Mouse (Mus musculus) liver, embryonic 12.5 days (tissue): Measurements from ENCODE around the gene Ptpn6. TPM values are rescaled to one million over a fixed set of nuclear protein-coding genes. Genes with fewer than 3 reads are reported as not detected.

ENCODE experiments used
- ATAC-seq: fragments of 200-750 bp; cut with Nextera tagmentation; 2 replicates; pipeline ENCODE4 v1.8.0; 2017; ENCODE audit warnings: moderate number of reproducible peaks, mild to moderate bottlenecking, moderate library complexity
- H3K27ac ChIP-seq: fragments of 300-500 bp; sonication (generic); 2 replicates; pipeline ENCODE4 v1.5.1; 2016; ENCODE audit warnings: mild to moderate bottlenecking
- H3K27me3 ChIP-seq: fragments of 300-500 bp; sonication (generic); replicated peaks from 2 replicates; pipeline ENCODE4 v1.6.1; 2016; ENCODE audit warnings: mild to moderate bottlenecking, moderate library complexity
- H3K36me3 ChIP-seq: fragments of 300-500 bp; sonication (generic); 2 replicates; pipeline ENCODE4 v1.6.1; 2016; ENCODE audit warnings: mild to moderate bottlenecking, moderate library complexity
- H3K4me1 ChIP-seq: fragments of 300-500 bp; sonication (generic); 2 replicates; pipeline ENCODE4 v1.6.1; 2016
- H3K4me2 ChIP-seq: fragments of 300-500 bp; sonication (generic); 2 replicates; pipeline ENCODE4 v1.6.1; 2016; ENCODE audit warnings: mild to moderate bottlenecking, moderate library complexity
- H3K4me3 ChIP-seq: fragments of 300-500 bp; sonication (generic); 2 replicates; pipeline ENCODE4 v1.5.1; 2016; ENCODE audit warnings: mild to moderate bottlenecking, moderate library complexity
- H3K9ac ChIP-seq: fragments of 300-500 bp; sonication (generic); 2 replicates; pipeline ENCODE4 v1.6.1; 2016; ENCODE audit warnings: mild to moderate bottlenecking, moderate library complexity
- H3K9me3 ChIP-seq: fragments of 300-500 bp; sonication (generic); replicated peaks from 2 replicates; pipeline ENCODE4 v1.6.1; 2016; ENCODE audit warnings: mild to moderate bottlenecking, moderate library complexity
- WGBS: fragments of 180-500 bp; shearing (Covaris S2); methylation state at CpG from one replicate; pipeline ENCODE4 v1.1.7; 2016; ENCODE audit not compliant: insufficient replicate concordance; 5-methylcytosine and 5-hydroxymethylcytosine counted together
- polyA plus RNA-seq: library from polyadenylated mRNA; unstranded; fragments of >200 nt; fragmentation: Nextera tagmentation; extraction: Ambion mirVana; gene quantifications from 2 replicates; pipeline ENCODE4 v1.2.1, GENCODE M21; 2016

Gene Ptpn6
- polyA plus RNA-seq, 1 experiment from 2014 or later, result 30.8 TPM

- Histone ChIP-seq H3K4me2 (peak overlapping the region; percentile 94), H3K4me1 (peaks cover 51% of the 10 kb centered on the region), H3K36me3 (peaks cover 3% of the 10 kb centered on the region; the same call in 1 of the 2 replicates), H3K9me3 (no peaks in the 10 kb centered on the region), H3K9ac (peak overlapping the region; percentile 83), H3K27ac (peak overlapping the region; percentile 98), H3K27me3 (no peaks in the 10 kb centered on the region), H3K4me3 (peak overlapping the region; percentile 65)
- 0% methylated on average over 29 of the region's 29 CpGs for WGBS
- peak; percentile 10; the same call in 1 of the 2 replicates for ATAC-seq
Observed at GRCm38 (mm10) chr6:124740211-124740887, 1.8 kb upstream of the Ptpn6 start.

GRCm38 (mm10) chr6:124739231-124739796, 800 bp upstream of the Ptpn6 start:
- Histone ChIP-seq H3K9ac (peak overlapping the region; percentile 83; the same call in 1 of the 2 replicates), H3K27me3 (no peaks in the 10 kb centered on the region), H3K36me3 (peaks cover 3% of the 10 kb centered on the region; the same call in 1 of the 2 replicates), H3K27ac (peak overlapping the region; percentile 98), H3K9me3 (no peaks in the 10 kb centered on the region), H3K4me1 (peaks cover 45% of the 10 kb centered on the region), H3K4me2 (peak overlapping the region; percentile 94), H3K4me3 (peak overlapping the region; percentile 65; the same call in 1 of the 2 replicates)
- WGBS, result 68% methylated on average over 10 of the region's 10 CpGs
- ATAC-seq, result no peak

GRCm38 (mm10) chr6:124737040-124737439, 1.5 kb downstream of the Ptpn6 start:
- Histone ChIP-seq H3K4me1 (peaks cover 65% of the 10 kb centered on the region), H3K27me3 (no peaks in the 10 kb centered on the region), H3K36me3 (no peaks in the 10 kb centered on the region), H3K27ac (no peak overlapping the region), H3K4me2 (no peak overlapping the region), H3K4me3 (no peak overlapping the region), H3K9me3 (no peaks in the 10 kb centered on the region), H3K9ac (no peak overlapping the region)
- WGBS, result 85% methylated on average over 11 of the region's 11 CpGs
- ATAC-seq, result no peak

- Histone ChIP-seq H3K27me3 (no peaks in the 10 kb centered on the region), H3K9ac (no peak overlapping the region), H3K4me3 (no peak overlapping the region), H3K36me3 (no peaks in the 10 kb centered on the region), H3K4me1 (peaks cover 58% of the 10 kb centered on the region), H3K4me2 (no peak overlapping the region), H3K27ac (no peak overlapping the region), H3K9me3 (no peaks in the 10 kb centered on the region)
- 60% methylated on average over 3 of the region's 3 CpGs for WGBS
- no peak for ATAC-seq
Observed at GRCm38 (mm10) chr6:124734417-124734816, 4.1 kb downstream of the Ptpn6 start.

- Histone ChIP-seq H3K9me3 (no peaks in the 10 kb centered on the region), H3K4me2 (peak overlapping the region; percentile 62), H3K36me3 (peaks cover 8% of the 10 kb centered on the region; the same call in 1 of the 2 replicates), H3K27ac (peak overlapping the region; percentile 63), H3K9ac (peak overlapping the region; percentile 51), H3K27me3 (no peaks in the 10 kb centered on the region), H3K4me3 (peak overlapping the region; percentile 52), H3K4me1 (peaks cover 41% of the 10 kb centered on the region)
- WGBS, result 25% methylated on average over 19 of the region's 19 CpGs
- peak; percentile 75 for ATAC-seq
Observed at GRCm38 (mm10) chr6:124732476-124733370, 5.8 kb downstream of the Ptpn6 start.

GRCm38 (mm10) chr6:124731038-124731437, 7.5 kb downstream of the Ptpn6 start:
- H3K36me3 ChIP-seq, result peaks cover 16% of the 10 kb centered on the region
- no peaks in the 10 kb centered on the region for H3K9me3 ChIP-seq
- no peak overlapping the region for H3K9ac ChIP-seq
- no peak overlapping the region for H3K27ac ChIP-seq
- no peak for ATAC-seq
- H3K4me1 ChIP-seq, result peaks cover 40% of the 10 kb centered on the region
- WGBS, result 79% methylated on average over 7 of the region's 7 CpGs
- H3K27me3 ChIP-seq, result no peaks in the 10 kb centered on the region
- no peak overlapping the region for H3K4me3 ChIP-seq
- peak overlapping the region; percentile 62 for H3K4me2 ChIP-seq

- H3K4me3 ChIP-seq, result no peak overlapping the region
- peaks cover 21% of the 10 kb centered on the region for H3K36me3 ChIP-seq
- no peaks in the 10 kb centered on the region for H3K27me3 ChIP-seq
- H3K4me2 ChIP-seq, result peak overlapping the region; percentile 26; the same call in 1 of the 2 replicates
- no peak for ATAC-seq
- H3K9ac ChIP-seq, result no peak overlapping the region
- 49% methylated on average over 8 of the region's 8 CpGs for WGBS
- H3K4me1 ChIP-seq, result peaks cover 45% of the 10 kb centered on the region
- H3K9me3 ChIP-seq, result no peaks in the 10 kb centered on the region
- peak overlapping the region; percentile 66 for H3K27ac ChIP-seq
Observed at GRCm38 (mm10) chr6:124729850-124730705, 8.4 kb downstream of the Ptpn6 start.

- no peak overlapping the region for H3K4me3 ChIP-seq
- H3K36me3 ChIP-seq, result peaks cover 21% of the 10 kb centered on the region
- WGBS, result 78% methylated on average over 10 of the region's 10 CpGs
- peaks cover 49% of the 10 kb centered on the region for H3K4me1 ChIP-seq
- no peaks in the 10 kb centered on the region for H3K9me3 ChIP-seq
- no peak overlapping the region for H3K4me2 ChIP-seq
- no peaks in the 10 kb centered on the region for H3K27me3 ChIP-seq
- H3K9ac ChIP-seq, result no peak overlapping the region
- no peak for ATAC-seq
- H3K27ac ChIP-seq, result no peak overlapping the region
Observed at GRCm38 (mm10) chr6:124728621-124729020, 9.9 kb downstream of the Ptpn6 start.

GRCm38 (mm10) chr6:124724472-124724871, 14.0 kb downstream of the Ptpn6 start:
- Histone ChIP-seq H3K9ac (no peak overlapping the region), H3K4me3 (no peak overlapping the region), H3K27ac (0 out of 2 replicates have a peak overlapping the region, but pooled peaks have one; percentile 33), H3K36me3 (peaks cover 21% of the 10 kb centered on the region), H3K27me3 (no peaks in the 10 kb centered on the region), H3K4me2 (no peak overlapping the region), H3K4me1 (peaks cover 47% of the 10 kb centered on the region), H3K9me3 (no peaks in the 10 kb centered on the region)
- no peak for ATAC-seq
- WGBS, result 57% methylated on average over 10 of the region's 10 CpGs

GRCm38 (mm10) chr6:124723541-124723940, 15.0 kb downstream of the Ptpn6 start:
- H3K9ac ChIP-seq, result no peak overlapping the region
- no peak overlapping the region for H3K4me3 ChIP-seq
- peaks cover 56% of the 10 kb centered on the region for H3K4me1 ChIP-seq
- peak overlapping the region; percentile 33 for H3K27ac ChIP-seq
- ATAC-seq, result no peak
- H3K4me2 ChIP-seq, result no peak overlapping the region
- no peaks in the 10 kb centered on the region for H3K27me3 ChIP-seq
- peaks cover 20% of the 10 kb centered on the region for H3K36me3 ChIP-seq
- no peaks in the 10 kb centered on the region for H3K9me3 ChIP-seq
- WGBS, result 53% methylated on average over 8 of the region's 8 CpGs

GRCm38 (mm10) chr6:124722876-124723473, 15.5 kb downstream of the Ptpn6 start:
- 71% methylated on average over 6 of the region's 6 CpGs for WGBS
- no peak overlapping the region for H3K9ac ChIP-seq
- H3K27ac ChIP-seq, result peak overlapping the region; percentile 18; the same call in 1 of the 2 replicates
- peaks cover 62% of the 10 kb centered on the region for H3K4me1 ChIP-seq
- no peak overlapping the region for H3K4me2 ChIP-seq
- H3K27me3 ChIP-seq, result no peaks in the 10 kb centered on the region
- no peak for ATAC-seq
- no peaks in the 10 kb centered on the region for H3K9me3 ChIP-seq
- peaks cover 16% of the 10 kb centered on the region for H3K36me3 ChIP-seq
- no peak overlapping the region for H3K4me3 ChIP-seq
